Mouse (Mus musculus) common myeloid progenitor, adult 5-6 weeks (primary cell): ENCODE data around the gene 4930518I15Rik. TPM values are rescaled to one million over a fixed set of nuclear protein-coding genes. Genes with fewer than 3 reads are reported as not detected.
"Not testable (repeated sequence)": the region's sequence is repeated elsewhere in the genome, so short reads cannot be mapped to it uniquely, and the experiment has no call there.

Experiments
- ATAC-seq: replicated peaks from 2 replicates; pipeline ENCODE4 v1.8.0; 2016; ENCODE audit warnings: low read depth, mild to moderate bottlenecking, moderate TSS enrichment, inconsistent platforms; ENCODE audit not compliant: poor library complexity, severe bottlenecking
- total RNA-seq: library from RNA; stranded (forward); fragments of 200-1000, 187-1606 nt; gene quantifications from 2 replicates; pipeline ENCODE4 v1.2.3, GENCODE M21; 2017

Gene 4930518I15Rik
- total RNA-seq, 1 experiment from 2014 or later: not detected

GRCm38 (mm10) chr2:156882431-156883001, 24.8 kb upstream of the 4930518I15Rik start:
- peak; percentile 36 for ATAC-seq

DNA sequence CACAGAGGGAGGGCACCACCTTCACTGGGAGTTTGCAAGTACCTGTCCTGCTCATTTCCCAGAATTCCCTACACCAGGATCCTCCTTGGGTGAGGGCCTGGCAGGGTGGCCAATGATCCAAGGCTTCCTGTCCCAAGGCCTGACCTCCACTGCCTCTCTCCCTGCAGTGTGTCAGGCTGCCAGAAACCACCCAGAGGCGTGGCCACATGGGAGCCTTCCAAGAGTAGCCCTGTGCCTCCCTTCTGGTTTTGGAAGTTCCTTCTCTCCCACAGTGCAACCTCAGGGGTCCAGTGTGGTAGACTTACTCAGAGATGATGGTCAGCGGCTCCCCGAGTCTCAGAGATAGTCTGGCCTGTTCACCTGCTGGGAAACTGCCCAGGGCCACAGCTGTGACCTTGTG, 21.8 kb upstream of the 4930518I15Rik start:
- ATAC-seq: no peak

DNA sequence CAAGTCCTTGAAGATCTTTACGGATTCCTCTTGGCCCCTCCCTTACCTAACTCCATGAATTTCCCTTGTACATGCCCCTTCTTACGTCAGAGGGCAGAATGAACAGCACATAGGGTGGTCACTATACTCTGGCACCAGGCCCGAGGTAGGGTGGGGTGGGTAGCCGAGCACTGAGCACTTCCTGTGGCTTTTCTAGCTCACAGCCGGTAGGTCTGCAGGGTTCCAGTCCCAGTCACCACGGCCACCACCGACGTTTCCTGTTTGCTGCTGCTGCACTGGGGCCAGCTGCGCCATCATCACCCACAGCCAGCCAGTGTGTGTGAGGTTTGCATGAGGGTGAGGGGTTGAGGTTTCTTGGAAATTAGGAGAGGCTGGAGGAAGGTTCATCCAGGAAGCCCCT, 20.0 kb upstream of the 4930518I15Rik start:
- ATAC-seq: peak; percentile 80

DNA sequence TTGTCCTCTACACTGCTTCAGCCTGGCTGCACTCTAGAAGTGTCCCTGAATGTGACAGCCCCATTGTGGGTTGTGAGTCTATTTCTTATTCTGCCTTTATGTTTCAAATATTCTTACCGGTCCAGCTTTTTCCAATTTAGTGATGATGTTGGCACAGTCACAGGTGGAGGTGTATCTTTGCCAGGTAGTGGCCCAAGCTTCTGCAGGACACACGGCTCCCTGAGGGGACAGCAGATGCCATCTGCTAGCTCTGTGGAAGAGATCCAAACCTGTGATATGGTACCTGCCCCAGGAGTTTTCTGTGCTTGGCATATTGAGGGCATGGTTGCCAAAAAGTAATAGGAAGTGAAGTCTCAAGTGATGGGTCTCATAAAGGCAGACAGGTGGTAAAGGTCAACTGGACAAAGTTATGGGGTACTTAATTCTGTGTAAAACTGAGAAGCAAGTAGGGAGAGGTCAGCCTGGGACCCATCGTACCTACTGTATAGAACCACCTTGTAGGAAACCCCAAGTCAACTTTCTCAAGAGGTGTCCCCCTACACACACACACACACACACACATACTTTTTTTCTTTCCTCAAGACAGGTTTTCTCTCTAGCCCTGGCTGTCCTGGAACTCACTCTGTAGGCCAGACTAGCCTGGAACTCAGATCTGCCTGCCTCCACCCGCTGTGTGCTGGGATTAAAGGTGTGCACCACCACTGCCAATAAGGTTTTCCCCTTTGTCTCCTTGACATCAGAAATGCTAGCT, 17.2 kb upstream of the 4930518I15Rik start:
- ATAC-seq: no peak

DNA sequence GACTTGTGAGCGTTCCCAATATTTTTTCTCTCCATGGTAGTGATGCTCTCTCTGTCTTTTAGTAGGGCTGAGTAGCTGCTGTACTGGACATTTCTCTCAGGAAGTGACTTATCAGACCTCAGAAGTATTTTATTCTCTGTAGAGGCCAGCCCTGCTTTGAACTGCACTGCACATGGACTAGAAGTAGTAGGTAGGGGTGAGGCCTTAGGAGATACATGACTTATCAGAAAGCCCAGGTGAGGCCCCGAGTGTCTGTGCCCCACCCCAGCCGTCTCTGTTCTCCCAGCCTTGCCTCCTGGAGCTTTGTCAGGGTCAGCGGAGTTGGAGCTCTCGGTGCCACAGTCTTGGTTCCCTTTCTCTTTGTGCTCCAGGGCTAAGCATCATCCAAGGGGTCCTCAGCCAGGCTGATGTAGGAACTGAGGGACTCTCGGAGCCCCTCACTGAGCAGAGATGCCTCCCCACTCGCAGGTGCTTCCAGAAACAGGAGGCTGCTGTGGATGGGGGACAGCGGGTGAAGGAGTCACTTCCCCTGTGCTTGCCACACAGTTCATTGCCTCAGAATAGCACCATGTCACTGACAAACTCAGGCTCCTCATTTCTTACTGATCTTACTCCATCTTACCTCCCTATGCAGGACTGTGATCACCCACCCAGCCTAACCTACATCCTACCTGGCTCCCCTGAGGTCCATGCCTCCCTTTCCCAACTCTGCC, 16.5 kb upstream of the 4930518I15Rik start:
- ATAC-seq: no peak

DNA sequence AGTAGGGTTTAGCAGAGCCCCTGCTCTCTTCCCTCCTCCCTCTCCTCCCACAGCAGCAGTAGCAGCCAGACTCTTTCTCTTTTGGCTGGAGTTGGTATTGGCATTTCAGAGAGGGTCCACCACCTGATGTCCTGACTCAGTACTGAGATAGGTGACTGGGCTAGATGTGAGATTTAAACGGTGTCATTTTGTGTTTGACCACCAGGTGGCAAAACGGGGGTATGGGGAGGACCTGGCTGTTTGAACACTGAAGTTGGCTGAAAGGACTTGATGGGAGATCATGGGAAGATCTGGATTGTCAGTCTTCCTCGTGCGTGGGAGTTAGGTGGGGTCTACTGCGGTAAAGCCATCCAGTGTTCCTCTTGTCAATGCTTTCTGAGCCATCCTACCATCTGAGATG, 15.9 kb upstream of the 4930518I15Rik start:
- peak; percentile 42 for ATAC-seq

GRCm38 (mm10) chr2:156870519-156870918, 12.8 kb upstream of the 4930518I15Rik start:
- ATAC-seq: no peak

- ATAC-seq: no peak
Observed at GRCm38 (mm10) chr2:156869554-156869953, 11.8 kb upstream of the 4930518I15Rik start.

GRCm38 (mm10) chr2:156868994-156869393, 11.2 kb upstream of the 4930518I15Rik start:
- no peak for ATAC-seq

DNA sequence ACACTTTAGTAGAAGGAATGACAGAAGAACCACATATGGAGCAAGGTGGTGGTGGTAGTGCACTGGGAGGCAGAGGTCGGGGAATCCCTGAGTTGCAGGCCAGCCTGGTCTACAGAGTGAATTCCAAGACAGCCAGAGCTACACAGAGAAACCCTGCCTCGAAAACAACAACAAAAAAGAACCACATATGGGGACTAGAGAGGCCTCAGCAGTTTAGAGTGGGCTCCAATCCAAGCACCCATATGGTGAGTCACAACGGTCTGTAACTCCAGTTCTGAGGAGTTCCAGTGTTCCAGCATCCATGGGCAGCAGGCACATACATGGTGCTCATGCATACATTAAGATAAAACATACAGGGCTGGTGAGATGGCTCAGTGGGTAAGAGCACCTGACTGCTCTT, 6.7 kb upstream of the 4930518I15Rik start:
- no peak for ATAC-seq

DNA sequence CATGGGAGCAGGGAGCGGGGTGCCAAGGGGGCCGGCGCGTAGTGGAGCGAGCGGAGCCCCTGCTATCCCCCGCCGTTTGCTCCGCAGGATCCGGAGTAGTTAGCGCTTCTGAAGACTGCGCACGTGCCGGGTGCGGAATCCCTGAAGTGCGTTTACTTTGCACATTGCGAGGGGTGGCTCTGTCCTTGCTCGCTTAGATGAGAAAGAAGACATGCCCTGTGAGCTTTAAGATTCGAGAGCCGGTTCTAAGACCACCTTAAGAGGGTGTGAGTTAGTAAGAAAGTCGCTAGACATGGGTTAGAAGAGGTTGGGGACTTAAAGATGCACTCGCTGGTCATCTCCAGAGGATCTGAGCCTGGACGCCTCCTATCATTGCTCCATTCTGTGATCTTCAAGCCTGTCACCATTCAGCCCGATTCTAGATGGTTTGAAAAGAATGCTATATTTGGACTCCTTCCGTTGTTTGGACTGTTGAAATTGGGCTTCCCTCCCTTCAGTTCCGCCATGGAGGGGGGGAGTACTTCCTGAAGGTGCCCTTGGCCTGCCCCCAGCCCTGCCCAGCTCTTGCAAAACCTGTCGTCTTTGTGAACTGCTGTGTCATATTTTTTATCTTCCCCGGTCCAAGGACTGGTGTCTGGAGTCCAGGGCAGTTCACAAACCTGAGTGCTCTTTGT, 5.9 kb upstream of the 4930518I15Rik start:
- peak; percentile 73 for ATAC-seq

GRCm38 (mm10) chr2:156862772-156863486, 5.2 kb upstream of the 4930518I15Rik start, which contains the start of gene Rab5if:
Rab5if (plus strand) TSS chr2:156863128.
- peak; percentile 93 for ATAC-seq

- ATAC-seq: no peak
Observed at GRCm38 (mm10) chr2:156862041-156862717, 4.4 kb upstream of the 4930518I15Rik start.

DNA sequence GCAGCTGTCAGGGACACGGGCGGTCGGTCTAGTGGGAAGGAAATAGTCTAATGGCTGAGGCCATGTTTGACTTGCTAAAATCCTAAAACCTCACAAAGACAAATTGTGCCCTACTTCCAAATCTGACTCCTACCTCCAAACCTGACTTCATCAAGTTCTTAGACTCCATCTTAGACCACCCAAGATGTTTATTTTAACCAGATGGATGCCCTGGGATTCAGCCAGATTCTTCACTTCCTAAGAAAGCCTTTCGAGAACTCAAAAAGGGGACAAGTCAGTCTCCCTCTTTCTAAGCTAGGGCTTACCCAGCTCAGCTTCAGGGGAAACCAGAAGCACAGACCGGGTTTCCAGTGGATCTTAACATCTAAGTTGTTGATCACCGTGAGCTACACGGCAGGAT, 925 bp upstream of the 4930518I15Rik start:
- no peak for ATAC-seq

DNA sequence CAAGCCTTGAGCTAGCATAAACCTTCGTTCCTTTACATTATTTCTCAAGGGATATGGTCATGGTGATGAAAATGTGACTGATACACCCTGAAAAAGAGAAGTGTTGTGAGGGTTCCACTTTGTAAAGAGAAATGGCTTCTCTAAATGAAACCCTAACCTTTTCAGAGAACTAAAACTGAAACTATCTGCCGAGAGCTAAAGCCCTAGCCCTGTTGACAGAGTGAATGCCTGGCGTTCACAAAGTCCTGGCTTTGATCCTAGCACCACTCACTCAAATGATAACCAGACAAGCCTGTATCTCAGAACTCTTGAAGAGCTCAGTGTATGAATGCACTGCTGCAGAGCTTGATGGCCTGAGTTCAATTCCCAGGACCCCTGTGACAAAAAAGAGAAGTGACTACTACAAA, 358 bp downstream of the 4930518I15Rik start:
- ATAC-seq: peak; percentile 53

DNA sequence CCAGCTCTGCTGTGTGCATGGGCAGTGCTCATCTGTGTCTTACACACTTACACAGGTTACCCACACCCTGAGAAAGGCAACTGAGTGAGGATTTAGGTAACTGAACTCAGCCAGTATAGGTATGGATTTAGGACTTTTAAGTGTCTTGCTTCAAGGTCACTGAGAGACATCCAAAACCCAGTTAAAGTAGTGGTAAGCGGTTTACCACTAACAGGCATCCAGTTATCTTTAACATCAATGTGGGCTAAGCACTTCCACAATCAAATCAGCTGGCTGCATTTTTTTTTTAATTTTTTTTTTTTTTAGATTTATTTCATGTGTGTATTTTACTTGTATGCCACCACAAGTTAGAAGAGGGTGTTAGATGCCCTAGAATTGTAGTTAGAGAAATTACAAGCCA, 1.4 kb downstream of the 4930518I15Rik start:
- ATAC-seq: peak; percentile 48; the same call in 1 of the 2 replicates

DNA sequence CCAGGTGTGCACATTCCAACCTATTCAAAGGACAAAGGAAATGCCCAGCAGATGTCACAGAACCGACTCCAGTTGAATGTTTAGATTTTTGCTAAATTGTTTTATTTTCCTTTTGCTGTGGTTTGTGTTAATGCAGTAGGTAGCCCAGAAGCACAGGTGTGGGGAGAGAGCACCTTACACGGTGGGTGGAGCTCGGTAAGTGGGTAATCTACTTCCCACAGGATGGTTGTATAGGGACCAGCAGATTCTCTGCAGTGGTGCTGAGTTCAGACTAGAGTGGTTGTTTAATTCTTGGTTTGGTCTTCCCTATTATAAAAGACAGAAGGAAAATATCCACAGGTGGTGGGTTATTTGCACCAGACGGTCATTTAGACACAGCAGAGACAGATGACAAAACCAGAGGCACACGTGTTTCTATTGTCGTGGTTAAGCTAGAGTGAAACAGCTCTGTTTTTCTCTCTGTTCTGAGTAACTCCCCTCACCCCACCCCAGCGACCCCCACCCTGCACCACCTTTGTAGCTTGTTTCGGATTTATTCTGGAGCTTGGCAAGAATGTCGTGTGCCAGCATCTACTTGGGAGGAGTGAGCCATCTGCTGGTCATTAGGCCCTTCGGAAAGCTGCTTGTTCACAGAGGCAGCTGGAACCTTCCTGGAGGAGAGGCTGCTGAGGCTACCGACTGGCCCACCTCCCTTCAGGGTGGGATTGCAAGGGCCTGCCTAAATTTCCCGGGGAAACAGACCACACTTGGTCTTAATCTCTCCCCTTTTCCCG, 3.6 kb downstream of the 4930518I15Rik start:
- ATAC-seq: not testable (repeated sequence)

DNA sequence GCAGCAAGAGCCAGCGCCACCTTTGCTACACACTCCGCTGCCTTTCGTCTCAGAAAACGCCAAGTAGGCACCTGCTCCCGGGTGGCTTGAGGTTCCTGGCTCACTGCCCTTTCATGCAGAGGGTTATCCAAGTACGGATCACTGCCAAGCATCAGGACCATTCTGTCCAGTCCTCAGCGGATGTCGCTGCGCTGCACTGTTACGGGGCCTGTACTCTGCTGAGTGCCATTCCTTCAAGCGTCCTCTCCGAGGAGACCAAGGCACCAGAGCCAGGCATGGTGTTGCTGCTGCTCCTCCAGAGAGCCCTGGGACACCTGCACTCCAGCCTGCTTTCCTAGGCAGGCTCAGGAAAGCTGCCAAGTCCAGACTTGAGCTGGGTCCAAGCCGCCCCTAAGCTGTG, 4.2 kb downstream of the 4930518I15Rik start:
- not testable (repeated sequence) for ATAC-seq

DNA sequence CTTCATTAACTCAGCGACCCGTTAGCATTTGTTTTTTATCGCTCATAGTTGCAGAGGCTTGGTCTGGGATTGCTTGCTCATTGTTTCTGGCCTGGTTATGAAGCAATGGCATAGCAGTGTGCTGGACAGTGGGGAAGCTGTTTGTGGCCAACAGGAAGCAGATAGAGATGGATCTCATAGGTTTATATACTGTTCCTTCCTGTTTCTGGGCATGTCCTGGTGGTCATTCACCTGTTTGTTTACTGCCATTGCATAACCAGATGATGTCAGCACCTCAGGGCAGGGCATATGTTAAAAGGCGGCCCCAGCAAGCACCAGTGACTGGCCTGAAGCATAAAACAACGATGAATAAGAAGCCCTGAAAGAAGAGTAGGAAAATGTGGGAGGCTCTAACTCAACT, 7.2 kb downstream of the 4930518I15Rik start:
- ATAC-seq: no peak
